Mouse (Mus musculus): Measurements from ENCODE around the gene Tmem147. TPM values are rescaled to one million over a fixed set of nuclear protein-coding genes. Genes with fewer than 3 reads are reported as not detected.

Tmem147 gene
- 136 and 144 TPM in 2 replicates for polyA plus RNA-seq (2011; ENCODE audit: insufficient read length, low read depth, missing spikeins)

- Histone ChIP-seq H3K27ac (ENCODE audit: insufficient read depth, low read length) (peak within 1 kb of the TSS; percentile 19; the same call in 1 of the 2 replicates), H3K4me3 (ENCODE audit: insufficient read depth, low read length) (peak within 1 kb of the TSS; percentile 71)
- TF ChIP-seq POLR2A (IDR thresholded peaks at IDR 0.05; ENCODE audit: low read depth, low read length) (peak; percentile 91), CTCF (IDR thresholded peaks at IDR 0.05; ENCODE audit: borderline replicate concordance, insufficient read depth, low read length) (no peak)
Observed at GRCm38 (mm10) chr7:30729396-30730063, at the start of gene Tmem147. Gene Tmem147, minus strand, starts transcription at chr7:30729540.

GRCm38 (mm10) chr7:30777911-30778310 lies 48.6 kb upstream of the Tmem147 start:
- TF ChIP-seq POLR2A (IDR thresholded peaks at IDR 0.05; ENCODE audit: low read depth, low read length) (no peak), CTCF (IDR thresholded peaks at IDR 0.05; ENCODE audit: borderline replicate concordance, insufficient read depth, low read length) (no peak)
- H3K4me1 ChIP-seq (ENCODE audit: control insufficient read depth, insufficient read depth, low read length): no peaks in the 10 kb centered on the region
- H3K27ac ChIP-seq (ENCODE audit: insufficient read depth, low read length): no peak overlapping the region
- no peak overlapping the region for H3K4me3 ChIP-seq (ENCODE audit: insufficient read depth, low read length)

More at GRCm38 (mm10) chr7:30729396-30730063, at the start of gene Tmem147:
- no peaks in the 10 kb centered on the region for H3K4me1 ChIP-seq (ENCODE audit: control insufficient read depth, insufficient read depth, low read length)

GRCm38 (mm10) chr7:30777081-30777579 lies 47.8 kb upstream of the Tmem147 start:
- TF ChIP-seq POLR2A (IDR thresholded peaks at IDR 0.05; ENCODE audit: low read depth, low read length): no peak
- no peak for TF ChIP-seq CTCF (IDR thresholded peaks at IDR 0.05; ENCODE audit: borderline replicate concordance, insufficient read depth, low read length)
- Histone ChIP-seq H3K27ac (ENCODE audit: insufficient read depth, low read length) (no peak overlapping the region), H3K4me1 (ENCODE audit: control insufficient read depth, insufficient read depth, low read length) (no peaks in the 10 kb centered on the region), H3K4me3 (ENCODE audit: insufficient read depth, low read length) (no peak overlapping the region)

GRCm38 (mm10) chr7:30776104-30776503 lies 46.8 kb upstream of the Tmem147 start:
- TF ChIP-seq CTCF (IDR thresholded peaks at IDR 0.05; ENCODE audit: borderline replicate concordance, insufficient read depth, low read length): no peak
- TF ChIP-seq POLR2A (IDR thresholded peaks at IDR 0.05; ENCODE audit: low read depth, low read length): no peak
- Histone ChIP-seq H3K27ac (ENCODE audit: insufficient read depth, low read length) (no peak overlapping the region), H3K4me3 (ENCODE audit: insufficient read depth, low read length) (no peak overlapping the region), H3K4me1 (ENCODE audit: control insufficient read depth, insufficient read depth, low read length) (no peaks in the 10 kb centered on the region)

- Histone ChIP-seq H3K27ac (ENCODE audit: insufficient read depth, low read length) (no peak overlapping the region), H3K4me3 (ENCODE audit: insufficient read depth, low read length) (no peak overlapping the region), H3K4me1 (ENCODE audit: control insufficient read depth, insufficient read depth, low read length) (no peaks in the 10 kb centered on the region)
- no peak for TF ChIP-seq CTCF (IDR thresholded peaks at IDR 0.05; ENCODE audit: borderline replicate concordance, insufficient read depth, low read length)
- TF ChIP-seq POLR2A (IDR thresholded peaks at IDR 0.05; ENCODE audit: low read depth, low read length): no peak
Observed at GRCm38 (mm10) chr7:30769236-30769635, 39.9 kb upstream of the Tmem147 start.

GRCm38 (mm10) chr7:30766408-30766807 lies 37.1 kb upstream of the Tmem147 start:
- Histone ChIP-seq H3K27ac (ENCODE audit: insufficient read depth, low read length) (no peak overlapping the region), H3K4me3 (ENCODE audit: insufficient read depth, low read length) (no peak overlapping the region), H3K4me1 (ENCODE audit: control insufficient read depth, insufficient read depth, low read length) (no peaks in the 10 kb centered on the region)
- TF ChIP-seq CTCF (IDR thresholded peaks at IDR 0.05; ENCODE audit: borderline replicate concordance, insufficient read depth, low read length): no peak
- TF ChIP-seq POLR2A (IDR thresholded peaks at IDR 0.05; ENCODE audit: low read depth, low read length): no peak

GRCm38 (mm10) chr7:30765173-30765572 lies 35.8 kb upstream of the Tmem147 start:
- no peak overlapping the region for H3K4me3 ChIP-seq (ENCODE audit: insufficient read depth, low read length)

GRCm38 (mm10) chr7:30763456-30763855 lies 34.1 kb upstream of the Tmem147 start, which contains the start of gene Dmkn:
Gene Dmkn, plus strand, starts transcription at chr7:30763756.
- Histone ChIP-seq H3K4me1 (ENCODE audit: control insufficient read depth, insufficient read depth, low read length) (peaks cover 3% of the 10 kb centered on the region; the same call in 1 of the 2 replicates), H3K27ac (ENCODE audit: insufficient read depth, low read length) (no peak within 1 kb of the TSS), H3K4me3 (ENCODE audit: insufficient read depth, low read length) (no peak within 1 kb of the TSS)
- TF ChIP-seq POLR2A (IDR thresholded peaks at IDR 0.05; ENCODE audit: low read depth, low read length): no peak
- TF ChIP-seq CTCF (IDR thresholded peaks at IDR 0.05; ENCODE audit: borderline replicate concordance, insufficient read depth, low read length): no peak

More at GRCm38 (mm10) chr7:30765173-30765572, 35.8 kb upstream of the Tmem147 start:
- Histone ChIP-seq H3K27ac (ENCODE audit: insufficient read depth, low read length) (no peak overlapping the region), H3K4me1 (ENCODE audit: control insufficient read depth, insufficient read depth, low read length) (no peaks in the 10 kb centered on the region)
- TF ChIP-seq CTCF (IDR thresholded peaks at IDR 0.05; ENCODE audit: borderline replicate concordance, insufficient read depth, low read length) (no peak), POLR2A (IDR thresholded peaks at IDR 0.05; ENCODE audit: low read depth, low read length) (no peak)

- H3K4me1 ChIP-seq (ENCODE audit: control insufficient read depth, insufficient read depth, low read length): peaks cover 3% of the 10 kb centered on the region; the same call in 1 of the 2 replicates
- no peak overlapping the region for H3K4me3 ChIP-seq (ENCODE audit: insufficient read depth, low read length)
- TF ChIP-seq CTCF (IDR thresholded peaks at IDR 0.05; ENCODE audit: borderline replicate concordance, insufficient read depth, low read length) (no peak), POLR2A (IDR thresholded peaks at IDR 0.05; ENCODE audit: low read depth, low read length) (no peak)
- H3K27ac ChIP-seq (ENCODE audit: insufficient read depth, low read length): no peak overlapping the region
Observed at GRCm38 (mm10) chr7:30761769-30762352, 32.5 kb upstream of the Tmem147 start.

GRCm38 (mm10) chr7:30758853-30759252 lies 29.5 kb upstream of the Tmem147 start:
- Histone ChIP-seq H3K4me3 (ENCODE audit: insufficient read depth, low read length) (no peak overlapping the region), H3K4me1 (ENCODE audit: control insufficient read depth, insufficient read depth, low read length) (peaks cover 3% of the 10 kb centered on the region; the same call in 1 of the 2 replicates), H3K27ac (ENCODE audit: insufficient read depth, low read length) (no peak overlapping the region)
- TF ChIP-seq CTCF (IDR thresholded peaks at IDR 0.05; ENCODE audit: borderline replicate concordance, insufficient read depth, low read length) (0 out of 2 replicates have a peak, but pooled peaks have one; percentile 41), POLR2A (IDR thresholded peaks at IDR 0.05; ENCODE audit: low read depth, low read length) (no peak)

All from embryonic fibroblast, embryonic 13.5 days (primary cell).